Mouse (Mus musculus): Measurements from ENCODE around the gene Pnp2.
"Not testable (repeated sequence)": the region's sequence is repeated elsewhere in the genome, so short reads cannot be mapped to it uniquely, and the experiment has no call there.

DNA sequence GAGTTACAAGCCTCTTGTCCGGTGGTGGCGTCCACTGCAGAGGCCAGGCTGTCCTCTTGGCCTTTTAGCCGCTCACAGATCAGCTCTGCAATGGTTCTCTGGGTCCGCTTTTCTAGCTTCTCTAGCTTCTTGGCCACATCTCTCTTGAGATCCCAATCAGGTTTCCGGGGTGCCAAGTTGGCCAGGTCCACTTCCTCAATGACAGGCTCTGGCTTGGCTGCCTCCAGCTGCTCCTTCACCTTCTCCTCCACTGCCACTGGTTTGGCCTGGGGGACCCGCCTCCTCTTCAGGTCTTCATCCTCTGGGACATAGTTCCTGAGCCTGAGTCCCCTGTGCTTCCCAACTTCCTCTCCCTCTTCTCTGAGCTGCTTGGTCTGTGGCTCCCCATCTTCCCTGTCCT, 22.7 kb downstream of the Pnp2 start:
- TF ChIP-seq CTCF (IDR thresholded peaks at IDR 0.05; ENCODE audit: control insufficient read depth, insufficient read depth, insufficient read length); FOSL1 (IDR thresholded peaks at IDR 0.05; ENCODE audit: insufficient read depth, low read length, poor library complexity, severe bottlenecking); MAX (IDR thresholded peaks at IDR 0.05); MYOG (IDR thresholded peaks at IDR 0.05; ENCODE audit: control insufficient read depth, extremely low read depth, insufficient read length); MYOD1 (IDR thresholded peaks at IDR 0.05; ENCODE audit: control insufficient read depth, insufficient read length, low read depth): not testable (repeated sequence)
